Mouse (Mus musculus): ENCODE results near the gene Syt14.

DNA sequence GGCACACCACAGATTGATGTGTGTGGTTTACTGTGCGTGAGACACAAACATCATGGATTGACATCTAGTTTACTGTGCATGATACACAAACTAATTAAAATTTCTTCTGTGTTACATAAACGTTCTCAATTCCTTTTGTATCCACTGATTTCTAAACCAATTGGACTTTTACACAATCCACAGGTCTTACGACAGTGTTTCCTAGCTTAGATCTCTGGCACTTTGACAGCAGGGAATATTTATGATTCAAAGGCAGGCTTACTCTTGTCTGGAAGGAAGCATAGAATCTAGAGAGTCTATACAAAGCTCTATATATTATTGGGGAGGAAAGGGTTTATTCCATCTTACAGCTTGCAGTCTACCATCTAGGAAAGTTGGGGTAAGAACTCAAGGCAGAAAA lies 171.1 kb downstream of the Syt14 start:
- TF ChIP-seq TCF12 (IDR thresholded peaks at IDR 0.05; ENCODE audit: insufficient read depth, poor library complexity, severe bottlenecking) (no peak), POLR2A (IDR thresholded peaks at IDR 0.05; ENCODE audit: insufficient read length, low read depth) (no peak), CEBPB (IDR thresholded peaks at IDR 0.05; ENCODE audit: insufficient read depth, poor library complexity, severe bottlenecking) (no peak), USF1 (IDR thresholded peaks at IDR 0.05; ENCODE audit: low read depth) (no peak), MAX (IDR thresholded peaks at IDR 0.05; ENCODE audit: low read depth) (no peak), POLR2AphosphoS2 (IDR thresholded peaks at IDR 0.05; ENCODE audit: insufficient read length, low read depth) (no peak), E2F4 (IDR thresholded peaks at IDR 0.05; ENCODE audit: insufficient read depth) (no peak), MYOD1 (IDR thresholded peaks at IDR 0.05; ENCODE audit: control insufficient read depth in 1 of 3, insufficient read length in 2 of 3, low read depth in 2 of 3) (no peak), TCF3 (IDR thresholded peaks at IDR 0.05; ENCODE audit: insufficient read length, low read depth) (no peak), MYOG (IDR thresholded peaks at IDR 0.05; ENCODE audit: control insufficient read depth in 1 of 3, insufficient read depth in 1 of 3, insufficient read length in 2 of 3, low read depth in 2 of 3) (no peak), REST (IDR thresholded peaks at IDR 0.05; ENCODE audit: insufficient read depth, insufficient read length) (no peak), SRF (IDR thresholded peaks at IDR 0.05; ENCODE audit: control insufficient read depth, insufficient read length, low read depth) (no peak)
